Mouse (Mus musculus): ENCODE measurements around the gene Olfr461. TPM values are rescaled to one million over a fixed set of nuclear protein-coding genes. Genes with fewer than 3 reads are reported as not detected.

Olfr461 gene
- not detected in 2 replicates for polyA plus RNA-seq (2012; rRNA removed; ENCODE audit: low replicate concordance)

GRCm38 (mm10) chr6:40554950-40555349 is at the start of gene Olfr461:
Gene Olfr461 (minus strand): TSS chr6:40555050.

GRCm38 (mm10) chr6:40585645-40586044 is 30.8 kb upstream of the Olfr461 start, which contains the start of gene Clec5a:
Gene Clec5a (minus strand): TSS chr6:40585821.

GRCm38 (mm10) chr6:40569187-40569586 is 14.3 kb upstream of the Olfr461 start, which contains the start of gene Olfr460:
Gene Olfr460 (plus strand): TSS chr6:40569487.

DNA sequence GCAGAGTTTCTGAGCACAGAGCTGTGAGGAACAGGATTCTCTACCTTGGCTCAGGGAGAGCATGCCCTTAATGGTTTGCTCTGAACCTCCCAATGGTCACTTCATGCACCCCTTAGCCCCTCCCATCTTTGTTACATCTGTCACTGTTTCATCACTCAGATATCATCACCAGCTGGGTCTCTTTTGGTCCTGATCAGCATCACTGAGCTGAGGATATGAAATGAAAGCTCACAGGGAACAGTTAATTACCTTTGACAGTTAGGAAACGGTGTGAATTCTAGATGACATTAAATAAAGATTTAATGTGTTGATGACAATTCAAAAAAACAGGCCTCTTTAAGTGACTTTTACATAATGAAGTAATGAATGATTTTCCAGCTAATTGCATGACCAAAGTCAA is 35.4 kb downstream of the Olfr461 start, which contains the start of gene Prss37:
TSS of gene Prss37 (minus strand) at position 101 of the 400 bp plus-strand sequence.

DNA sequence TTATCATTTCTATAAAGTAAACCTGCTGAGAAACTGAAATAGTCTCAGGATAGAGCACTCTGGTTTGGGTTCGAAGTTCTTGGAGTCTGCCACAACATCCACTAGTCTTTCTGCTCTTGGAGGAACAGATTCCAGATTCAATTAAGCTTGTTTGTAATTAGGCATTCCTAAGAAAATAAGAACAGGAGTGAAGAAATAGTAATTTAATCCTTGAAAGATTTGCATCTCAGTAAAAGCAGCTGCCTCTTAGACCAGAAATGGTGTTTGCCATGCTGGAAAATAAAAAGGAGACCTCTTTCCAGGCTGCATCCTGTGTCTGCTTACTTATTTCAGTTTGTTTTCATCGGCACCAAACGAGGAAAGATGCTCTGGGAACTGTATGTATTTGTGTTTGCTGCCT is 61.6 kb downstream of the Olfr461 start, which contains the start of gene Tas2r108:
TSS of gene Tas2r108 (plus strand) at position 301 of the 400 bp plus-strand sequence.

Other genes with a start within 250 kb of the Olfr461 start
- 19.7 and 26.6 TPM in 2 replicates for gene Agk, start 229.9 kb downstream of the Olfr461 start, polyA plus RNA-seq (2012; rRNA removed; ENCODE audit: low replicate concordance)
- gene E330009J07Rik, start 118.9 kb downstream of the Olfr461 start, polyA plus RNA-seq (2012; rRNA removed; ENCODE audit: low replicate concordance) = 2.4 and 6.3 TPM in 2 replicates
- not detected in 2 replicates for gene Wee2, start 116.0 kb downstream of the Olfr461 start, polyA plus RNA-seq (2012; rRNA removed; ENCODE audit: low replicate concordance)
- 9.5 and 14.1 TPM in 2 replicates for gene Ssbp1, start 83.7 kb downstream of the Olfr461 start, polyA plus RNA-seq (2012; rRNA removed; ENCODE audit: low replicate concordance)
- gene Tas2r137, start 63.8 kb downstream of the Olfr461 start, polyA plus RNA-seq (2012; rRNA removed; ENCODE audit: low replicate concordance) = not detected in 2 replicates
- not detected in 2 replicates for gene Tas2r108, start 61.5 kb downstream of the Olfr461 start, polyA plus RNA-seq (2012; rRNA removed; ENCODE audit: low replicate concordance)
- not detected in 2 replicates for gene Prss37, start 35.5 kb downstream of the Olfr461 start, polyA plus RNA-seq (2012; rRNA removed; ENCODE audit: low replicate concordance)
- 0.15 TPM in 1 of 2 replicates, not detected in the other for gene Olfr460, start 14.4 kb upstream of the Olfr461 start, polyA plus RNA-seq (2012; rRNA removed; ENCODE audit: low replicate concordance)
- 0.52 and 0.72 TPM in 2 replicates for gene Clec5a, start 30.8 kb upstream of the Olfr461 start, polyA plus RNA-seq (2012; rRNA removed; ENCODE audit: low replicate concordance)
- gene Tas2r138, start 58.3 kb upstream of the Olfr461 start, polyA plus RNA-seq (2012; rRNA removed; ENCODE audit: low replicate concordance) = not detected in 2 replicates
- 0.52 and 0.73 TPM in 2 replicates for gene Mgam, start 73.8 kb upstream of the Olfr461 start, polyA plus RNA-seq (2012; rRNA removed; ENCODE audit: low replicate concordance)

Measured in subcutaneous adipose tissue, adult 2 months (tissue).